Mouse (Mus musculus) R1 (cell line): ENCODE measurements at regions not wholly inside any gene's neighbourhood (a gene's known extent, or its start where the extent isn't known, plus 50 kb on each side); places are given as distances from the start of the nearest gene placed in this dataset.

Experiments
- DNase-seq: peaks from one replicate; pipeline ENCODE4 v3.0.0-alpha.2; 2018; ENCODE audit warnings: low read depth, low spot score

- DNase-seq, result no peak
These were observed 236.7 kb downstream of the Gm10260 start for GRCm38 (mm10) chr13:97523523-97524412.

- DNase-seq, result peak; percentile 89
These were observed 239.4 kb downstream of the Gm10260 start for GRCm38 (mm10) chr13:97520988-97521547.

- DNase-seq, result no peak
These were observed 243.7 kb downstream of the Gm10260 start for GRCm38 (mm10) chr13:97516731-97517130.

DNA sequence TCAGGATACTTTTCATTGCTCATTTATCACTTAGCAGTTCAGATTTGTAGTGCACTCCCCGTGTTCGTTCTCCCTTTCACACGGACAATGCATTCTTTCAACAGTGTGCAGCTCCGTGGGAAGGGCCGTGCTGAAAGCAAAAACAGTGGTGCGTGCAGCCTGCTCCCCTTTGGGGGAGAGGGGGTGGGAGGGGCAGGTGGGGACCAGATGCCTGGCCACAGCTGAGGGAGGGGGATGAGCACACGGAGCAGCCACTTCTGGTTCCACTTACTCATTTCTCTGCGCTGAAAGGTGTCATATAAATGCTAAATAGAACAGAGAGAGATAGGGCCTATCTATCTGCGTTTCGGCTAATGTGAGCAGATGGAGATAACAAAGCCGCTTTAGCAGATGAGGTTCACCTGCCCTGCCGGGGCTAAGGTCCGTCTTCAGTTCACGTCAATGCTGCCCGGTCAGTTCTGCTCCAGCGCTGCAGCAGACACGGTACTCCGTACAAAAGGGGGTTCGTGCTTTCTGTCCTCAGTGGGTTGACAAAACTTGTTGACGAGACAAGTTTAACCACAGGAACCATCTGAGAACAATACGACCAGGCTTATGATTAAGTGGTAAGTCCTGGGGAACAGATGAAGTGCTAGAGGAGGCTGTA lies 245.9 kb downstream of the Gm10260 start:
- peak; percentile 43 for DNase-seq

GRCm38 (mm10) chr13:97512521-97512920 lies 247.9 kb downstream of the Gm10260 start:
- DNase-seq, result peak; percentile 0

DNA sequence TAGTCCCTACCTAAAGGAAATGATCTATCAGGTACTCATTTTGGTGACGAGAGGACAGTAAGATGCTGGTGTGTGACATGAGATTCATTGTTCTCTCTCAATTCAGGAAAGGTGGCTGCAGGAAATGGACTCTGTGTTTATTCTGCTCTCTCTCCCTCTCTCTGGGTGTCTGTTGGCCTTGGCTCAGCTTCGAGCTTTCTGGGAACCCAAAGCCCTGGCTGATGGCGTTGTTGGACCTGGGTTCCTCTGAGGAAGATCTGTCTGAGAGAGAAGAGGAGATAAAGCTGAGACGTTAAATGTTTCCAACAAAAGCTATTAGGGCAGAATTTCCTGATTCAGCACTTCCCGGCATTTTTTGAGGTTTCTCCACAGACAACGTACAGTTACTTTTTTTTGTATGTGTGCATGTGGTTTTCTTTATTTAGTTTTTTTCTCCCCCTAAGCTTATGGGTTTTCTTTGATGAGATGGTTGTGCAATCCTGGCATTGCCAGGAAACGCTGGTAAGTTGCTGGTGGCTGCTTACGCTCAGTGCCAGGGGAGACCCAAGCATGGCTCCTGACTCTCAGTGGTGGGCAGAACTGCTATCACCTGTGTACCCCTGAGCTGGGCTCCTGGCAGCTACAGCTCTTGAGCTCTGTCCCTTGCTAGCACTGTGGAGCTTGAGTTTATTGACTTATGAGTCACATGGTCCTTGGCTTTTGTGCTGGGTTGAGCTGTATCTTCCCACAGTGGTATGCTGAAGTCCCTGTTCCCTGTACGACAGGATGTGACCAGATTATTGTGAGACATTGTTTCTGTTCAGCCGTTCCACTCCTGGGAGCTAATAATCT lies 249.8 kb downstream of the Gm10260 start:
- no peak for DNase-seq

GRCm38 (mm10) chr13:97504949-97505348 lies 255.5 kb downstream of the Gm10260 start:
- peak; percentile 81 for DNase-seq

DNA sequence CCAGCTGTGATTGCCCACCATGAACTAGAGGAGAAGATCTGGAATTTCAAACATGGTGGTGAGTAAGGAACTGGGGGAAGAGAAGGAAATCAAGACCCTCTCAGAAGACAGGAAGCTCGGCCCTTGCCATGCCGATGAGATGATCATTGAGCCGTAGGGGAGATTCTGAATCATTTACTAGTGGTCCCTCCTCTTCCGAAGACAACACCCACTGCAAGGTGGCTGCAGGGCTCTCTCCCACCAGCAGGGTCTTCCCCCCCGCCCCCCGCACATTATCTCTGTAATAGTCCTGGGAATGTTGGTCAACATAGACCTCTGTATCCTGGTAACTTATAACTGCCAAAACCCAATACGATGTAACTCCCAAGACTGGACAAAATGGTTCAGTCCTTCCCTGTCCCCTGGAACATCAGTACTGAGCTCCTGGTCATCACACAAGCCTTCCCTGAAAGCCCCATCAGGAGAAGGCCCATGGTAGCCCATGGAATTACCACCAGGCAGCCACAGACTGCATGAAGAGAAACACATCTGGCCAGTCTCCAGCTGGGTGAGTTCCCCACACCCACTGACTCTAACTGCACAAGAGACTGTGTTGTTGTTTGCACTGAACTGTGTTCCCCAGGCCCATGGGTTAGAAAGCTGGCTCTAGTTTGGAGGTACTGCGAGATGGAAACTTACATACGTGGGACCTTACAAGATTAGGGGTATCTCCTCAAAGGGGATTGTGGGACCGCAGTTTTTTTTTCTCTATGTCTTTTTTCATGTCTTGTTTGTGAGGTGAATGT lies 256.3 kb downstream of the Gm10260 start:
- DNase-seq, result peak; percentile 54

DNA sequence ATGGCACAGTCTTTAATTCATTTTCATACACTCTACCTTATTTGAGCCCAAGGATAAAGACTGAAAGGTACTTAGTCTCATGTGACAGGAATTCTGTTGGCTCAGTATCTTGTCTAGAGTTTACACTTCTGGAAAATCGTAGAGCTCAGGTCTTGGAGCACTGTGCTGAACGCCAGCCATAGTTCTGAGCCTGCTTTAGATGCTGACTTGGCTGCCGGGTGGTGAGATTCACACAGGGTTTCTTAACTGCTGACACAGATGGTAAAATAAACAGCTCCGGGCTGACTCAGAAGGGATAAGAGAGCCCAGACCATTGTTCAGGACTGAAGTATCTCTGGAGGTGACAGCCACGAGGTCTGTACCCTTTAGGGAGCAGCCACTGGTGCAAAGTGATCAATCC lies 257.0 kb downstream of the Gm10260 start:
- DNase-seq, result no peak

GRCm38 (mm10) chr13:97500155-97500554 lies 259.2 kb downstream of the Enc1 start:
- peak; percentile 49 for DNase-seq

- DNase-seq, result peak; percentile 63
These were observed 258.1 kb downstream of the Enc1 start for GRCm38 (mm10) chr13:97498981-97499380.

DNA sequence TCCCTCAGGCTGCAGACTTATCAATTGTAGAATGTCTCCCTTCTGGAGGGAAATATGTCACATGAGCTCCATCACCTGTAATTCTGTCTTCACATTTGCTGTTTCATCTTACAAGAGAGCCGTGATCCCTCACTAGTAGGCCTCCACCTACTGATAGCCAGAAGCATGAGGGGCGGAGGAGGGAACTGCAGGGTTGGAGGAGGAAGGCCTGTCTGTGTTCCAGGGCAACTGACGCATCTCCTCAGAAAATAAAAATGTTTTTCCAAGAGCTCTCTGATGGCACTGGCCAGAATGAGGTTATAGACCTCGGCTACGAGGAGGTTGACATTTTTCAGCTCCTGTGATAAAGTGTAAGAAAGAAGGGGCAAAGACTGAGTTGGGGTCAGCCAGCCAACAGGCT lies 257.0 kb downstream of the Enc1 start:
- DNase-seq, result peak; percentile 62

DNA sequence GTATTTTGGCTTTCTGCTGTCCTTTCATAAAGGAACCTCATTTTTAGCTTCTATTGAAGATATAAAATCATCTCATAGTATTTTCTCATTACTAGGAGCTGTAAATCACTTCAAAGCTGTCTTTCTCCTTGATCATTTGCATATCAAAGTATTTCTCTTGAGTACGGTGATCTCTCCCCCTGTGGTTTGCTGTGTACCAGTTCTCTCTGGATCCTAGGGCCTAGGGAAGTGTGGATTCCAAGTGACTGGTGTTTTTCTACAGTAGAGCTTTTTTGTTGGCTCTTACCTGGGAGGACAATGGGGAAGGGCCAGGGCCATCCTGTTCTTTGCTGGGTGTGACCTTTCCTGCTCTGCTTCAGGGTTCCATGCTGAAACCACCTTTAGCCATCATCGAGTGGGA lies 253.9 kb downstream of the Enc1 start:
- DNase-seq, result peak; percentile 87

GRCm38 (mm10) chr13:97493836-97494235 lies 252.9 kb downstream of the Enc1 start:
- DNase-seq, result peak; percentile 55

- peak; percentile 73 for DNase-seq
These were observed 252.2 kb downstream of the Enc1 start for GRCm38 (mm10) chr13:97492958-97493735.

- peak; percentile 64 for DNase-seq
These were observed 251.3 kb downstream of the Enc1 start for GRCm38 (mm10) chr13:97491865-97492847.

GRCm38 (mm10) chr13:97490131-97490530 lies 249.2 kb downstream of the Enc1 start:
- no peak for DNase-seq

DNA sequence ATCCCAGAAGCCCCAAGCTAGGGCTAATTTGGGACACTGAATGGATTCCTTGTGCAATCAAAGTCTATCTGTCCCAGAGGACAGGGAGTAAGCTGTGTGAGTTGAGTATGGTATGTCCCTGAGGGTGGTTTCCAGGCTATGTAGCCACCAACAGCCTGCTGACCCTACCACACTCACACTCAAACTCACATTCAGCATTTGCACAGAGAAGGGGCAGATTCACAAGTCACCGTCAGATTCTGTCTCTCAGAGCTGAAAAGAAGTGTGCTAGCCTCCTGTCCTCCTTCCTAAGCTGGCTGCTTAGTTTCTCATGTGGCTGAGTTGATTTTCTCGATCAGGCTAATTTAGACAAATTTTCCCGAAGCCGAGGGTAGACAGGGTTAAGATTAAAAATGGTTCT lies 248.8 kb downstream of the Enc1 start:
- DNase-seq, result no peak

GRCm38 (mm10) chr13:97489029-97489428 lies 248.1 kb downstream of the Enc1 start:
- DNase-seq, result peak; percentile 85
